Mouse (Mus musculus) natural killer cell, adult 2 months (primary cell): Measurements from ENCODE around the gene Rab30.
A peak's percentile ranks its signal among the peaks of the same experiment; 100 is the strongest.

ENCODE experiments used
- DNase-seq, 2 experiments: peaks; one replicate each; pipeline ENCODE4 v3.0.0; 2022; ENCODE audit warnings: low spot score in 2 of 2

Rab30 gene

DNA sequence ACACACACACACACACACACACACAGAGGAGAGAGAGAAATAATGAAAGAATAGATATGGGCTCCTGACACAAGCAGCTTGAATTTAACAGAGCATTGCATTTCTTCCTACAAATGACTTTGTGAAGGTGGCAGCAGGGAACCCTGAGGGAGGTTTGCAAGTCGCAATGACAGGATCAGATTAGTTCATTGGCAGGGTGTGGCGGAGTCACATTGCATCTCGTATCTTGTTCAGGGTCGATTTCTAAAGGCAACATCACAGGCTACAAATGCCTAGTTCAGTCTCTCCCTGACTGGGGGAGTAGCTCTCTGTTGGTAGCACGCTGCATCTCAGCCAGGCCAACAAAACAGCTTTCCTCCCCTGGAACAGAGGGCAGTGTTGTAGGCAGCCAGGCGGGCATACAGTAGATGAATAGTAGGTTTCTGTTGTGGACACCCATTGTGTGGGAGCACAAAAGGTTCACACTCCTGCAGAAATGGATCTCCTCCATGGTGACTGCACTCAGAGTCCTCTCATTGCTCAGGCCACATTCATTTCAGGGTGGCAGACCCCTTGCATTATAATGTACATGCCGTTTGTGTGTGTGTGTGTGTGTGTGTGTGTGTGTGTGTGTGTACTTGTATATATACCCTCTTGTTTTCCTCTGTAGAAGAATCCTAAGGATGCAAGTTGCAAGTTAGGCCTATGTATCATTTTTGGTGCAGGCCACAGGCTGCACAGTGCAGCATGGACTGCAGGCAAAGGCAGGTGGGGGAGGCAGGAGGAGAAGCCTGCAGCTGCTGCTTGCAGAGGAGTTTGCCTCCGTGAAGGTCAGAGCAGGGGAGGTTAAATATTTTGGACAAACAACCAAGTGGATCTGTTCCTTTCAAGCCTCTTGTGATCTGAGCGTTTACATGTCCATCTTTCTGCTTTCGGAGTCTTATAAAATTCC is 58.5 kb downstream of the Rab30 start:
- no peak for DNase-seq

DNA sequence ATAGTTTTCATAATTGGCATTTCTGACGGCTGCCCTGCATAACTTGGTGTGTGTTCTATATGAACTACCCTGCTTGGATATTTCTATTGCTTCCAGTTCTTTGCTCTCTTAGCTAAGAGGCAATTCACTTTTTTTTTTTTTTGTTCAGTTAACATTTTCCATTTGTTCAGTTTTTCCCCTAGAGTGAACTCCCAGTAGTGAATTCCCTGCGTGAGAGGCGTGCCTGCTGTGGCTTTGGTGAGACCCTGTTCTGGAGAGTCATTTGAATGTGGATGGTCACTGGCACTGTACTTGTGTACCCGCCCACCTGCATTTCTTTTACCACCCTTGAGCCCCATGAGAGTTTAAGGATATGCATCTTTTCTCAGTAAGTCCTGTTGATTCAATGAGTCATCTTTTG is 60.8 kb downstream of the Rab30 start:
- DNase-seq: no peak

DNA sequence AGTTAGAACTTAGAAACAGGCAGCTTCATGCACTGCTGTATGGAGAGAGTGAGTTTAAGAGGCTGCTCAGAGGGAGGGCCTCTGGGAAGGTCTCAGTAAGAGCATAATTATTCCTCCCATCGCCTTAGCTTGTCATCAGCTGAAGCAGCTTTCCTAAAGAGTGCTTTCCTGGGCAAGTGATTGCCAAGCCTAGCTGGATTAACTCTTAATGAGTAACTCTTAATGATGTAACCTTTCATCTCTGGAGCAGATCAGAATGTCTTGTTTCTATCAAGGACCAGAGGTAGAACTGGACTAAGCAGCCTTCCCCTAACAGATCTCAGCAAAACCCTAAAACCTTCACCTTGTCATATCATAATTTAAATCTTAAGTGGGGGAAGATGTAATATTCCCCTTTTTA is 61.8 kb downstream of the Rab30 start:
- no peak for DNase-seq

DNA sequence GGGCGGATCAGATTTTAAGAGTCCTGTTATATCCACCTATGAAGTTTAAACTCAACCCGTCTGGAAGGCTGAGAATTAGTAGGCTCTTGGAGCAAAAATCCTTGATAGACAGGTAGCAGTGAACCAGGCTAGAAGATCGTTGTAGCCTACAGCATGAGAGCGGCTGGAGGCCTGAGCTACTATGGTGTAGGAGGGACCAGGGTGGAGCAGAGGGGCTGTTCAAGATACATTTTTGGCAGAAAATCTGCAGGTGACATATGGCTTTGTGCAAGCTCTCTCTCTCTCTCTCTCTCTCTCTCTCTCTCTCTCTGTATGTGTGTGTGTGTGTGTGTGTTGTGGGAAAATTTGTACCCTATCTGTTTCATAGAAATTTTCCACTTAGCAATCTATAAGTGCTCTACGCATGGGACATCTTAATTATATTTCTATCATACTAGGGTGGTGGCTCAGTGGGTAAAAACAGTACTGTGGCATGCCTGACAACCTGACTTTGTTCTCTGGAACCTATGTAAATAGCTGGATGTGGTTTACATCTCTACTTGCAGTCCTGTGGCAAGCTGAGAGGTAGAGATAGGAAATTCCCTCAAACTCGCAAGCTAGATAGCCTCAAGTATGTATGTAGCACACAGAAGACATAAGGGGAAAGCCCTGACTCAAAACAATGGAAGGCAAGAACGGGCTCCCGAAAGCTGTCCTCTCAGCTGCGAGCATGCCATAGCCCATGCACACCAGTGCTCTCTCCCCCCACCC is 63.7 kb downstream of the Rab30 start:
- DNase-seq: no peak

DNA sequence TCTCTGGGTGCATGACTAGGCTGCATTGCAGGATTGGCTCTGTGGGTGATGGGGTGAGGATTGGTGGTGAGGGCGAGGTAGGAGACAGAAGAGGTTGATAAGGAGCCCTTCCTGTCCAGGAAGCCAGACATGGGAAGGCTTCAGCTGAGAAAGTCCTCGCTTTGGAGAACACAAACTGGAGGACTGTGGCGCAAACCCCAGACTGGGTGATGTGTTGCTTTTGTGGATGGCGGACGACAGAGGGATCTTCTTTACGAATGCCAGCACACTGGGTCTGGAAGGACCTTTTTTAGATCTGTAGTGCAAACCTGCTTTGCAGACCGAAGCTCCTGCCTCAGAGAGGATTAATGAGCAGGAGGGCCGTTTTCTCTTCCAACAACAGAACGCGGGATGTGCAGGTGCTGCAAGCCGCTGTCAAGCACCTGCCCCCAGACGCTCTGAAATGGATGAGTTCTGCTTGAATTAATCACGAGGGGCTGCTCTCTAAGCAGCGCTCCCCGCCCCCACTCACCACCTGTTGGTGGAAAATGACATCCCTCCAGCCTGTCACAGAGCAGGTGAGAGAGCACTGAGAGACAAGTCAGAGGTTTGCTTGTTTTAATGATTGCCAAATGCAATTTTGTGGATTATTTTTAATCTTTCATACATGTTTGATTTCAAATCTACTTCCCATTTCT is 65.2 kb downstream of the Rab30 start:
- DNase-seq: no peak

DNA sequence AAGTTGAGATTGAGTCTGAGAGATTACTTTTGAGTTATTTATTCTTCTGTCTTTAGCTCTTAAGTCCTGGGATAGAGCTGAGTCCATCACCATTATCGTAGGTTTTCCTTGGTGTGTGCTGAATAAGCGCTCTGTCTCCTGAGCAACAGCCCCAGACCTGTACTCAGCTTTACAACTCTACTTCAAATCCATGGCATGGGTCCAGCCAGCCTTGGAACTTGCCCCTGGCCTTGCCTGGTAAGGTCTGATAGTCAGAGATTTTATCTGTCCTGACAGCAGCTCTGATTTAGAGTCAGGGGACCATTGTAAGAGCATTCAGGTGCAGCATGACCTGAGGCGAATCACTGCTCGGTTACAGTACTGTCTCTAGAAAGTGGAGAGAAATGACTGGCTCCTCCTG is 66.1 kb downstream of the Rab30 start:
- no peak for DNase-seq

DNA sequence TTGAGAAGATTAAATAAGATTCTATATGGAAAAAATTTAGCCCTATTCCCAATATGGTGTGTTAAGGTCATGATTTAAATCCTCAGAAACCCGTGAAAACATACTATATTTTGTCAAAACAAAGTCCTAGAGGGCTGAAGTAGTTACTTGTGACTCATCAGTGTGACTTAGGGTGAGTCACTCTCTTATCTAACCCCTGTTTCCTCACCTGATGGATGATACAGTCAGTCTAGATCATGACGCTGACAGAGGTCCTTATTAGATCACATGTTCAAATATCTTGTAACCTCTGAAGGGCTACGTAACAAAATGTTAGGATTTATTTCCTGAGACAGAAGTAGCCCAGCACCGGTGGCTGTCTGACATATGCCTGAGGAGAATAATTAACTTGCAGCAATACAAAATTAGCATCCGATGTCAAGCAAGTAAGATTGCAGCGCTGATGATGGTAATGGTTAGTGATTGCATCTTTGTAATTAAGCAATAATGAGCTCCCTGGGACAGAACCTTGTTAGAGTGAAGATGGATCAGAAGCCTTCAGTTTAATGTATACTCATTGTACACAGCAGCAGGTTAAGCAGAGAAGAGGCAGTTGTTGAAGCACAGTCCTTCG is 70.4 kb downstream of the Rab30 start:
- no peak for DNase-seq

DNA sequence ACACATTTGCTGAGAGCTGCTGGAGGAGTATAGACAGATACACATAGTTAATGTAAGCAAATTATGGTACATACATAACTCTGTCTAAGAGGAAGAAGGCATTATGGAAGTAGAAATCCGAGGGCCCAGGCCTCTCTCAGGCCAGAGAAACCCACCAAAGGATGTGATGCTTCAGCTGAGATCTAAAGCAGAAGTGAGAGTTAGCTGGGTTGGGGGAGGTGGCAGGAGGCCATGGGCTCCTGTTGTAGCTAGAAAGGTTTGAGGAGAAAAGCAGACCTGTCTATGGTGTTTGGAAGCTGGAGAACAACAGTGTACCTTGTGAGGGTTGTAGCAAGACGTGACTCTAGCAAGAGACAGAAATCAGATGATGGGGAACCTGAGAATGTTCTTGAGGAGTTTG is 75.8 kb downstream of the Rab30 start:
- DNase-seq: peak in 1 of 2 experiments; percentile 63

DNA sequence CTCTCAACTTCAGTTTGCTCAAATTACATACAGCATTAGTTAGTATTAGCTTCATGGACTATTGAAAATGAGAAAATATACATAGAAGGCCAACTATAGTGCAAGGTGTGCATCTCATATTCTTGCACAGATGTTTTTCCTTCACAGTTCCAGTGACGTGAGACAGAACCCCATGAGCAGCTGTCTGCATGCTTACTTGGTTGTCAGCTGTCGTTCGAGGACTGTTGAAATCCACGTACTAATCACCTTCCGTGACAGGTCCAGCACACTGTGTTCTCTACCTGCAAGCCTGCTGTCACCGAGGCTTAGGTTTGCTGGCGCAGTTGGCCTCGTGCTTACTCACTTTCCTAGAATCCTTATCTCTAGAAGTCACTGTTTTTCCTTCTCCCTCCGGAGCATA is 76.5 kb downstream of the Rab30 start:
- DNase-seq: peak in 1 of 2 experiments; percentile 5

DNA sequence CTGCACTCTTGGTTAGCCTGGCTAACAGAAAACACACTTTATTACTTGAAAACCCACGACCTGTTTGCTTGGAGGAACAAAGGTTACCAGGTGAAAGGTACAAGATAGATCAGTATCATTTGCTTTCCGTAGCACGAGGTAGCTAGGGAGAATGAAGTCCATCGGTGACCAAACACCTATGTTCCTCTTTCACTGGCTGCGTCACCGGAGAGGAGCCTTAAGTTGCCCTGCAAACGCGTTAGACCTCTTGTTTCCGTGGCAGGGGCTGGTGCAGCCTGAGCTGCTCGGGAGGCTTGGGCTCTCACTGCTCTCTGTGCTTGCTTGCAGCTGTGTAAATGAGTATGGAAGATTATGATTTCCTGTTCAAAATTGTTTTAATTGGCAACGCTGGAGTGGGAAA is 78.3 kb downstream of the Rab30 start:
- DNase-seq: peak in 1 of 2 experiments; percentile 43

DNA sequence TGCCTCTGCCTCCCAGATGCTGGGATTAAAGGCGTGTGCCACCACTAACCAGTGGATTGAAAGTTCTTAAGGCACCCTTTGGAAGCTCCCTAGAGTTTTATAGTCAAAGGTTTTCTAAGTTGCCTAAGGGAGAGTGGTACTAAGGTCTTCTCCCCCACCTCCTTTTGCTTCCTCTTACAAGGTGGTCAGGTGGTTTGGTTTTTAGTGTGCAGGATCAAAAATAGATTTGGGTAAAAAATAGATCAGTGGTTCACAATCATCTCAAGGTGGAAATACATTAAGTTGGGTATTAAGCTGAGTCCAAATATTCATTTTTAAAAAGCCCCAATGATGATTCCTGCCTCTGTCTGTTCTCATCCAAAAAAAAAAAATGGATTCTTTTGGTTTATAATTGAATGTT is 79.0 kb downstream of the Rab30 start:
- no peak for DNase-seq

DNA sequence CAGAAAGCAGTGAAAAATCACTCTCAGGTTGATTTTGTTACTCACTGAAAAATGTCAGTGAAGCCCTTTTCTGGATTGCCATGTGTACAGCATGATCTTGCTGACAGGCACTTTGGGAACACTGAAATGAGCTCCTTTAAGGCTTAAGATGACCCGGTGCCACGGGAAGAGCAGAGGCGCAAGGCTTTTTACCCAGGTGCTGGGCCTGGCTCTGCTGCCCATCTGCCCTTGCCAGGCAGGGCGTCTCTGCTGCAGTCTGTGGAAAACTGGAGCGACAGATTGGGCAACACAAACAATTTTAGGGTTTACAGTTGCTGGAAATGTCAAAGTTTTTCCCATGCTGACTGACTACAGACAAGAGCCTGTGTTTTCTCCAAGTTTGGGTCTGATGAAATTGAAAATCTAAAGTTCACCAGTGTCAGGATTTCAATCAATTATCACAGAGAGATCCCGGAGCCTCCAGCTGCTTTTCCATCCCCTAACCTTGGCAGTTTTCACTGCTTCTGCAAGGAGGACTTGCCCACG is 79.6 kb downstream of the Rab30 start:
- DNase-seq: no peak

DNA sequence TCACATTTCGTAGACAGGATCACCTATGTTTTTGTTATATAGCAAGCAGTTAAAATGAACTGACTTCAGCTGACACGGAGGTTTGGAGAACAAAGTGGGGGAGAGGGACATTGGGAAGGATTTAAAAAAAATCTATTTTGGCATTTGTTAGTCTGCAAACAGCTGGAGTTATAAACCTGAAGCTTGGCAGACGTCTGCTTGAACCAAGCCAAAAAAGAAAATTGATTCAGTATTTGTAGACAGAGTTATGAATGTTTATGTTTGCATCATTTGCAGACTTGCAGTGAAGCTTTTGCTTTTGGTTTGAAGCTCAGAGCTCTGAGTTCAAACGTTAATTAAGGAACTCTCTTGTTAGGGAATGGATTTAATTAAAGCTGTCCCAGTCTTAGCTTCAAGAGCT is 80.5 kb downstream of the Rab30 start:
- DNase-seq: no peak

DNA sequence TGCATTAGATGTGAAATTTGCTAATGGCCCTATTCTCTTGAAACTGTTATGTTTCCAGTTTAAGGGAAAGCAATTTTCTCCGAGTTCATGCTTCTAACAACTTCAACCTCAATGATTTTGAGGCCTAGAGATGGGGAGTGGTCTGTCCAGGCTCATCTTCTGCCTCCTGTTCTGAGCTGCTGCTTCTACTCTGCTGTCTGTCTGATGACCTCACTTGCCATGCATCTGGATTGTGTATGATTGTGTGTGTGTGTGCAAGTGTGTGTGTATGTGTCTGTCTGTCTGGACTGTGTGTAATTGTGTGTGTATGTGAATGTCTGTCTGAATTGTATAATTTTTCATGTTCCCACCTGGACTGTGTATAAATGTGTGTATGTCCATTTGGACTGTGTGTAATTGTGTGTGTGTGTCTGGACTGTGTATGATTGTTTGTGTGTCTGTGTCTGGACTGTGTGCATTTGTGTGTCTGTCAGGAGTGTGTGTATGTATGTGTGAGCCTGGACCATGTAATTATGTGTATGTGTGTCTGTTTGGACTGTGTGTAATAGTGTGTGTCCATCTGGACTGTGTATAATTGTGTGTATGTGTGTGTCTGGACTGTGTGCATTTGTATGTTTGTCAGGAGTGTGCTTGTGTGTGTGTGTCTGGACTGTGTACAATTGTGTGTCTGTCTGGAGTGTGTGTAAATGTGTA is 81.2 kb downstream of the Rab30 start:
- DNase-seq: no peak

DNA sequence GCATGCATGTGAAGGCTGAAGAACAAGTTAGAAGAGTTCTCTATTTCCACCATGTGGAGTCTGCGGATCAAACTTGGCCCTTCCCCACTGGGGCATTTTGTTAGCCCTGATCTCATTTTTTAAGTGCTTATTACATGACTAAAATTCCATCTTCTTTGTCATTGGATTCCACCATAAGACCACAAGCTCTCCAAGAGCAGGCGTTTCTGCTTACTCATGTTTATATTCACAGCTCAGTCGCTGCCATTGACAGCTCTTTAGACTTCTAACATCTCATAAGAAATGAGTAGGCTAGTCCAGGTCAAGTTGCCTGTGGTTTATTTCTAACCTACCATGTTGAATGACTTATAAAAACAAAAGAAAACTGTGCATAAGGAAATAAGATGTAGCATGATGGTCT is 84.8 kb downstream of the Rab30 start:
- no peak for DNase-seq

DNA sequence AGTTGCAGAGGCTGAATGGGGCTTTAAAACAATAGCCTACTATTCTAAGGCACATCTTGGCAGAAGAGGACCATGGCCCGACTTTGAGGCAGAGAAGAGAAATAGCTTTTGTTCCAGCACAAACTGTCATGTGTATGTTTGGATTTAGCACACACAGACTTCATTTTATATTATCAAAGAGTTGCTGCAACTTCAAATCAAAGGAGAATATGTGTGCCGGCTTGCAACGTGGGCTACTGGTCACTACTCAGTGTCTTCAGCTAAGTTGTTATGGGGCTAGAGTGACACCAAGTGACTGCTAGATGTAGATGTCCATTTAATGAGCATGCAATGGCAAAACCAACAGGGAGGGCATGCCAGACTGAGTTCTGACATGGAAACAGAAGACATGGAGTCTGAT is 86.6 kb downstream of the Rab30 start:
- no peak for DNase-seq

DNA sequence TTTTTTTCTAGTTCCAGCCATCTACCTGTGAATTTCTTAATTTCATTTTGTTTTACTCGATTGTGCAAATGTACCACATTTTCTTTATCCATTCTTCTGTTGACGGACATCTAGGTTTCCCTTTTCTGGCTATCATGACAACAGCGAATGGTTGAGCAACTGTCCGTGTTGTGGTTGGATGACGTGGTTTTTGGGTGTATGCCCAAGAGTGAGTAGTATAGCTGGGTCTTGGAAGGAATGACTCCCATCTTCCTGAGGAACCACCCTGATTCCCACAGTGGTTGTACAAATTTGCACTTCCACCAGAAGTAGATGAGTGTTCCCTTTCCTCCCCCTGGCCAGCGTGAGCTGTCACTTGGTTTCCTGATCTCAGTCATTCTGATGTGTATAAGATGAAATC is 91.0 kb downstream of the Rab30 start:
- no peak for DNase-seq

DNA sequence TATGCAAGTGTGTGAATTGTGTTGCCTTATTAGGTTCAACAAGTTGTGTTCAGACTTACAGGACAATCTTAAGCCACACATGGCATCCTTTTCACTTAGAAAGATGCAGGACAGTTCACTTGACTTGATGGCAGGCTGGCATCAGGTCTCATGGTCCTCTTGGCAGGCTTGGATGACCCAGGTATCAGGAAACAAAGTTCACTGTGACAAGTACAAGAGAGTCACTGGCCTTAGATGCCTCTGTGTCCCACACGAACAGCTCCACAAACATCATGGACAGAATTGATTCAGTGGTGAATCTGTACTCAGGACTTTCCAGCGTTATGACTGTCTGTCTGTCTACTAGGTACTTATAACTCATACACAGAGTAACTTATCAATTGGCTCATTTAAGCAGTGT is 93.0 kb downstream of the Rab30 start:
- no peak for DNase-seq

DNA sequence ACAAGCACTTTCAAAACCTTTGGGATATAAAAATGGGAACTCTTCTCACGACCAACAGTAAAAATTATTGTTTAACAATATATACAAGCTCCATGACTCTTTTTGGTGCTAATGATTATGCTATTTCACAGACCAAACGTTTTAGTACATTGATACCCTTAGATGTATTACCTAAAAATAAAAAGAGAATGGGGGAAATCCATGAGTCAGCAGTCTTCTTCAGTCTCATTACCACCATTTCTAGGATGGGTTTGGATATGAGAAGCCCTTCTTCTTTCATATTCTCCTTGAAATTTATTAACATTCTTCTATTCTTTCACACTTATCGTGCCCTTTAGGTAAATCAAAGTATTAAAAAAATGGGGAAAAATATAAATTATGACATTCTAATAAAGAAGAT is 95.0 kb downstream of the Rab30 start:
- DNase-seq: no peak

DNA sequence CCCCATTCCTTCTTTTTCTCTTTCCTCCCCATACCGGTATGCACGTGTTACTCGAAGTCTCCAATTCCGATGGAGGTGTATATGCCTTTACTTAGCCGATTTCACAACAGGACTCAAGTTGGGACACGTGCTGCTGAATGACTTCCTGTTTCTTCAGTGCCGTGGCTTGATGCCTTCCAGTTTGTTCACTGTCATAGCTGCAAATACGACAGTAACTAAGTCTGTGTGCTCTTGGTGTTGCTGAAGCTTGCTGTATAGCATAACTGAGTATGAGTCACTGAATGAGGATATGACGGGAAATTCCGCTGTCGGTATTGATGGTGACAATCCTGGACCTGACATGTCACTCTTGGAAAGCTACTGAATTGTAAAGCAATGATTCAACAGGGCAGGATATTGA is 95.8 kb downstream of the Rab30 start:
- no peak for DNase-seq

DNA sequence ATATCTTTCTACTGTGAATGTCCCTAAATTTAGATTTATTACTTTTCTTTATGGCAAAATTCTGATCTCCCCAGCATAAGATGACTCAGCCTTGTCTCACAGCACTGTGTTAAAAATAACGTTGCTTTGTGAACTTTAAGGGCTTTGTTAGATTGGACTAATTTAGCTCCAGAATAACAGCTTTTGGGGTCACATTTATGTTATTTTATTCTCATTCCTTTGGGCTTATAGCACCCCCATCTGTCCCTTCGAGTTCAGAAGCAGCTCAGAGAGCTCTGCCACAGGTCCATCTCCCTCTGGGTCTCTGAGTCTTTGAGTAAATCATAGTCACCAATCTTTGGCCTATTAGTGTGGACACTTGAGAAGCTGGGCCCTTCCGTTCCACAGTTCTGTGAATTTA is 96.5 kb downstream of the Rab30 start:
- no peak for DNase-seq
